Mouse (Mus musculus): Measurements from ENCODE around the gene Tmem63a. TPM values are rescaled to one million over a fixed set of nuclear protein-coding genes. Genes with fewer than 3 reads are reported as not detected.
"Not testable (repeated sequence)": the region's sequence is repeated elsewhere in the genome, so short reads cannot be mapped to it uniquely, and the experiment has no call there.

Gene Tmem63a
- polyA plus RNA-seq, 1 experiment, result 42.5 TPM

DNA sequence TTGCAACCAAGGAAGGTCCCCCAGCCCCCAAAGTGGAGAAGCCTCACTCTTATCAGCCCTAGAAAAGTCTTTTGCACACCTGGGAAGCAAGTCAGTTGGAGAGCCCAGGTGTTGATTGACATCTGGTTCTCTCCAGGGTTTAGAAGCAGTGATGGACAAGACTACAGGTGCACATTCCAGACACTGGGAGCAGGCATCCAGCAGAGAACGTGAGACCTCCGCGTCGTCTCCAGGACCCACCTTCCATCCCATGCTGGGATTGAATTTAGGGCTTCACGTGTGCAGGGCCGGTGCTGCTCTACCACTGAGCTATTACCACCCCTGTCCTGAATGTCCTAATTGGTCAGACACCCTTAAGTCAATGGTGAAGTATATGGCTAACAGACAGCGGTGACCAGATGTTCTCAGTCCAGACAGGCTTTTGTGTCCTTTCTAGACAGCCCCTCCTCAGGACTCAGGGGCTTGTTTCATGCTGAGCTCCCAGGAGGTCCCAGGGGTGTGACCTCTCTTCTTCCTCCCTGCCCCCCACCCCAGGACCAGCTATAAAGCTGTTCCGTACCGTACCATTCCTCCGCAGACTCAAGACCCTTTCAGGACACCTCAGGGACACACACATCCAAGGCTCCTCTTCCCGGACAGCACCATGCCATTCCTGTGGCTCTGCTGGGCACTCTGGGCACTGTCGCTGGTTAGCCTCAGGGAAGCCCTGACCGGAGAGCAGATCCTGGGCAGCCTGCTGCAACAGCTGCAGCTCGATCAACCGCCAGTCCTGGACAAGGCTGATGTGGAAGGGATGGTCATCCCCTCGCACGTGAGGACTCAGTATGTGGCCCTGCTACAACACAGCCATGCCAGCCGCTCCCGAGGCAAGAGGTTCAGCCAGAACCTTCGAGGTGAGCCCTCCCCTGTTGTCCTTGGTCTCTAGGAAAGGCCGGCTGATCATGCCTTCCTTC, 7.4 kb upstream of the Tmem63a start, which contains the start of gene Lefty1:
Gene Lefty1, plus strand, starts transcription at position 556 of the 953 bp plus-strand sequence.
- Histone ChIP-seq H3K27ac (ENCODE audit: insufficient read depth, low read length) (no peak within 1 kb of the TSS), H3K4me1 (ENCODE audit: control insufficient read depth, insufficient read depth, insufficient read length) (no peaks in the 10 kb centered on the region; the same call in 1 of the 2 replicates), H3K27me3 (ENCODE audit: control insufficient read depth, insufficient read depth, low read length) (no peaks in the 10 kb centered on the region), H3K36me3 (ENCODE audit: control insufficient read depth, insufficient read depth, low read length) (no peaks in the 10 kb centered on the region), H3K4me3 (ENCODE audit: extremely low read depth, insufficient read depth, insufficient read length) (no peak within 1 kb of the TSS)
- 91% methylated on average over 21 of the region's 21 CpGs for WGBS
- no peak for TF ChIP-seq CTCF (IDR thresholded peaks at IDR 0.05; ENCODE audit: extremely low read depth, insufficient read depth, insufficient read length, insufficient replicate concordance)
- TF ChIP-seq POLR2A (IDR thresholded peaks at IDR 0.05; ENCODE audit: low read depth, low read length), result no peak
- DNase-seq (ENCODE audit: low read depth in 1 of 2, low spot score in 2 of 2), result no peak

DNA sequence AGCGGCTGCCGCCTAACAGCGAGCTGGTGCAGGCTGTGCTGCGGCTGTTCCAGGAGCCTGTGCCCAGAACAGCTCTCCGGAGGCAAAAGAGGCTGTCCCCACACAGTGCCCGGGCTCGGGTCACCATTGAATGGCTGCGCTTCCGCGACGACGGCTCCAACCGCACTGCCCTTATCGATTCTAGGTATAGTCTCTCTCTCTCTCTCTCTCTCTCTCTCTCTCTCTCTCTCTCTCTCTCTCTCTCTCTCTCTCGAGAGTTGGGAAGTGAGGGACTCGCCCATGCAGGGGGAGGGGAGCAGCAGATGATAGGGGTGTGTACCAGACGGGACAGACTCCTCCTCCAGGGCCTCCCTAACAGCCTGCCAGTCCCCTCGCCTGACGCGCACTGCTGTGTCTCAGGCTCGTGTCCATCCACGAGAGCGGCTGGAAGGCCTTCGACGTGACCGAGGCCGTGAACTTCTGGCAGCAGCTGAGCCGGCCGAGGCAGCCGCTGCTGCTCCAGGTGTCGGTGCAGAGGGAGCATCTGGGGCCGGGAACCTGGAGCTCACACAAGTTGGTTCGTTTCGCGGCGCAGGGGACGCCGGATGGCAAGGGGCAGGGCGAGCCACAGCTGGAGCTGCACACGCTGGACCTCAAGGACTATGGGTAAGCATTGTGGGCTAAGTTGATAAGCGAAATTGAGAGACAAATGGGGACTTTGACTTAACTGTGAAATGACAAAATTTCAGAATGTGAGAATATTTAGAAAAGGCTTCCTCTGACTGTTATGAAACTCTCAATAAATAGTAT, 5.3 kb upstream of the Tmem63a start:
- H3K27me3 ChIP-seq (ENCODE audit: control insufficient read depth, insufficient read depth, low read length); H3K27ac ChIP-seq (ENCODE audit: insufficient read depth, low read length); H3K36me3 ChIP-seq (ENCODE audit: control insufficient read depth, insufficient read depth, low read length); DNase-seq (ENCODE audit: low read depth in 1 of 2, low spot score in 2 of 2); H3K4me1 ChIP-seq (ENCODE audit: control insufficient read depth, insufficient read depth, insufficient read length): not testable (repeated sequence)
- WGBS, result 12% methylated on average over 39 of the region's 41 CpGs
- H3K4me3 ChIP-seq (ENCODE audit: extremely low read depth, insufficient read depth, insufficient read length), result peak overlapping the region; percentile 43

DNA sequence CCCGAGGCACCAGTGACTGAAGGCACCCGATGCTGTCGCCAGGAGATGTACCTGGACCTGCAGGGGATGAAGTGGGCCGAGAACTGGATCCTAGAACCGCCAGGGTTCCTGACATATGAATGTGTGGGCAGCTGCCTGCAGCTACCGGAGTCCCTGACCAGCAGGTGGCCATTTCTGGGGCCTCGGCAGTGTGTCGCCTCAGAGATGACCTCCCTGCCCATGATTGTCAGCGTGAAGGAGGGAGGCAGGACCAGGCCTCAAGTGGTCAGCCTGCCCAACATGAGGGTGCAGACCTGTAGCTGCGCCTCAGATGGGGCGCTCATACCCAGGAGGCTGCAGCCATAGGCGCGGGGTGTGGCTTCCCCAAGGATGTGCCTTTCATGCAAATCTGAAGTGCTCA, 4.5 kb upstream of the Tmem63a start:
- H3K27ac ChIP-seq (ENCODE audit: insufficient read depth, low read length); H3K4me1 ChIP-seq (ENCODE audit: control insufficient read depth, insufficient read depth, insufficient read length); H3K27me3 ChIP-seq (ENCODE audit: control insufficient read depth, insufficient read depth, low read length); H3K4me3 ChIP-seq (ENCODE audit: extremely low read depth, insufficient read depth, insufficient read length); H3K36me3 ChIP-seq (ENCODE audit: control insufficient read depth, insufficient read depth, low read length); DNase-seq (ENCODE audit: low read depth in 1 of 2, low spot score in 2 of 2): not testable (repeated sequence)
- 96% methylated on average over 13 of the region's 13 CpGs for WGBS

DNA sequence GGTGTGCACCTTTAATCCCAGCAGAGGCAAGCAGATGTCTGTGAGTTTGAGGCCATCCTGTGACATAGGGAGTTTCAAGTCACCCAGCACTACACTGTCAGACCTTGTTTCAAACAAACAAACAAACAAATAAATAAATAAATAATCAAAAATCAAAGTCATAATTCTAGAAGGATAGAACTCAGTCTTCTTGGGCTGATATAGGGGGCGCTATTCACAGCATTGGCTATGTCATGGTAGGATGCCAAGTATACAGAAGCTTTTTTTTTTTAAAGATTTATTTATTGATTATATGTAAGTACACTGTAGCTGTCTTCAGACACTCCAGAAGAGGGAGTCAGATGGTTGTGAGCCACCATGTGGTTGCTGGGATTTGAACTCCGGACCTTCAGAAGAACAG, 3.4 kb upstream of the Tmem63a start:
- 89% methylated on average over 2 of the region's 2 CpGs for WGBS
- not testable (repeated sequence) for DNase-seq (ENCODE audit: low read depth in 1 of 2, low spot score in 2 of 2)

DNA sequence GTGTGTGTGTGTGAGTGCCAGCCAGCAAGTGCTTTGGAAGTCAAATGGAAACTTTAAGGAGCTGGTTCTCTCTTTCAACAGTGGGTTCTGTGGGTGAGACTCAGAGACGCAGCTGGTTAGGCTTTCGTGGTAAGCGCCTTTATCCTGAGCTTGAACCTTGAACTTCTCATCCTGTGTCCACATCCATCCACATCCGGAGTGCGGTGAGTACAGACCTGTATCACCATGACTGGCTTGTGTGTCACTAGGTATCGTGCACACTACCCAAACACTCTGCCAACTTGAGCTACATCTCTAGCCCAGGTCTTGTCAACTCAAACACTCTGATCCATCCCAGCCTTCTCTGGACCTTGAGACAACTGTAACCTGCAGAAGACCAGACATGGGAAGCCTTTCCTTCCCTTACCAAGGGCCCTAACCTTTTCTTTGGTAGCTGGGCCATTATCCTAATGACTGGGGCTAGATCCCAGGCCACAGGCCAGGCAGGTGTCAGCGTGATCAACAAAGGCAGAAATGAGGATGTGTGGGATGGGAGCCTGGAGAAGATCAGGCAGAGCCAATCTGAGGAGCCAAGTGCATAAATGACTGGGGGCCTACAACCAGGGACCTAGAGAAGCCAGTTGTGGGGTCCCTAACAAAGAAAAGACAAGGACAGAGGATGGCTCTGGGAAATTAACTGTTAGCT, 1.2 kb upstream of the Tmem63a start:
- H3K4me3 ChIP-seq (ENCODE audit: extremely low read depth, insufficient read depth, insufficient read length), result no peak overlapping the region
- no peaks in the 10 kb centered on the region for H3K27me3 ChIP-seq (ENCODE audit: control insufficient read depth, insufficient read depth, low read length)
- TF ChIP-seq CTCF (IDR thresholded peaks at IDR 0.05; ENCODE audit: extremely low read depth, insufficient read depth, insufficient read length, insufficient replicate concordance) (no peak), POLR2A (IDR thresholded peaks at IDR 0.05; ENCODE audit: low read depth, low read length) (no peak)
- H3K27ac ChIP-seq (ENCODE audit: insufficient read depth, low read length), result no peak overlapping the region; the same call in 1 of the 2 replicates
- DNase-seq (ENCODE audit: low read depth in 1 of 2, low spot score in 2 of 2), result no peak
- H3K36me3 ChIP-seq (ENCODE audit: control insufficient read depth, insufficient read depth, low read length), result no peaks in the 10 kb centered on the region
- peaks cover 21% of the 10 kb centered on the region for H3K4me1 ChIP-seq (ENCODE audit: control insufficient read depth, insufficient read depth, insufficient read length)
- WGBS, result 70% methylated on average over 7 of the region's 7 CpGs

More for the DNA sequence above, 3.4 kb upstream of the Tmem63a start:
- not testable (repeated sequence) for H3K4me1 ChIP-seq (ENCODE audit: control insufficient read depth, insufficient read depth, insufficient read length); H3K27me3 ChIP-seq (ENCODE audit: control insufficient read depth, insufficient read depth, low read length); H3K4me3 ChIP-seq (ENCODE audit: extremely low read depth, insufficient read depth, insufficient read length); H3K27ac ChIP-seq (ENCODE audit: insufficient read depth, low read length); H3K36me3 ChIP-seq (ENCODE audit: control insufficient read depth, insufficient read depth, low read length)

DNA sequence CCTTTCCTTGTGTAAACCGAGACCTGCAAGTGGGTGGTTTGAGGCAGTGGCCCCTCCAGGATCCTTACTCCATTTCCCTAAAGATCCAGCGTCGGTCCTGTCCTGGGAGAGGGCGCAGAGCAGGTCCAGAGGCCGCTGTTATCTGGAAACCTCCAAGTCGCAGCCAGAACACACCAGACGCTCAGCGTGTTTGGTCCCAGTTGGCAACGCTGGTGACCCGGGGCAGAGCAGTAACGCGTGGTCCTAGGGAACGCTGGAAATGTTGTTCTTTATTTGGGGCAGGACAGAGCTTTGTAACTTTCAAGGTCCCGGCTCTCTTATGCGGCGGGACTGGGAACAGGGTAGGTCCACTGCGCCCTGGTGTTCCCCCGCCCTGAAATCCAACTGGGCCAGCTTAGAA, 418 bp upstream of the Tmem63a start:
- no peak for TF ChIP-seq CTCF (IDR thresholded peaks at IDR 0.05; ENCODE audit: extremely low read depth, insufficient read depth, insufficient read length, insufficient replicate concordance)
- TF ChIP-seq POLR2A (IDR thresholded peaks at IDR 0.05; ENCODE audit: low read depth, low read length), result no peak
- H3K27me3 ChIP-seq (ENCODE audit: control insufficient read depth, insufficient read depth, low read length), result no peaks in the 10 kb centered on the region
- H3K36me3 ChIP-seq (ENCODE audit: control insufficient read depth, insufficient read depth, low read length), result no peaks in the 10 kb centered on the region
- peak overlapping the region; percentile 87 for H3K27ac ChIP-seq (ENCODE audit: insufficient read depth, low read length)
- DNase-seq (ENCODE audit: low read depth in 1 of 2, low spot score in 2 of 2), result no peak
- WGBS, result 18% methylated on average over 18 of the region's 18 CpGs
- peak overlapping the region; percentile 94 for H3K4me3 ChIP-seq (ENCODE audit: extremely low read depth, insufficient read depth, insufficient read length)
- H3K4me1 ChIP-seq (ENCODE audit: control insufficient read depth, insufficient read depth, insufficient read length), result peaks cover 21% of the 10 kb centered on the region
